Mouse (Mus musculus) ovary, postnatal 10 days (tissue): ENCODE results near the gene Smoc2.

Experiments
- DNase-seq: peaks from one replicate; pipeline ENCODE4 v3.0.0; 2022; ENCODE audit warnings: low spot score

Smoc2 gene

DNA sequence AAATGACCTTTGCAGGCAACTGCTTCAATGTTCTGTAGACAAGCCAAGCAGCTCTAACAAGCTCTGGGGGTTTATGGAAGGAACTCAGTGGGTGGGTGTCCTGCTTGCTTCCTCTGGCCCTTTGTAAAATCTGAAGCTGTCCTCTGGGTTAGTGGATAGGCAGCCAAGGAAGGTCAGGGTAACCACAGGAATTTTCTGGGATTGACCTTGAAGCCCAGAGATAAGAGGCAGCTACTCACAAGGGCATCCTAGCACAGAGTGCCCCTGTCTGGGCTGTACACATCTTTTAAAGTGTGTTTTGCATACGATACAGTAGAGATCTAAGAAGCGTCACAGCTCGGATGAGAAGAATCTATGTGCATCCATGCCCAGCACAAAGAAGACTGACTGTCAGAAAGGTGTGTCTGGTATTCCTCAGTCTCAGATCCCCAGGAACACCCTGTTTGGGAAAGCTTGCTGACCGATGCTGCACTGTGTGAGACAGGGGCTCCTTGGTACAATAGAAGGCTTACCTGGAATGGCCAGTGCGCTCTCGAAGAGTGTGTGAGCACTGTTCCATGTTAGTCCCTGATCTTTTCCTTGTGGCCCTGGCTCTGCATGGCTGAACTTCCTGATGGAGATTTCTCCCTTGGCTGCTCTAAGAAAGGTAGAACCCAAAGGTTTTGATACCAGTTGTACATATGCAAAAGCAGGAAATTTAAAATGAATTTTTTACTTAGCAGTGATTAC lies 69.9 kb downstream of the Smoc2 start:
- DNase-seq: no peak

DNA sequence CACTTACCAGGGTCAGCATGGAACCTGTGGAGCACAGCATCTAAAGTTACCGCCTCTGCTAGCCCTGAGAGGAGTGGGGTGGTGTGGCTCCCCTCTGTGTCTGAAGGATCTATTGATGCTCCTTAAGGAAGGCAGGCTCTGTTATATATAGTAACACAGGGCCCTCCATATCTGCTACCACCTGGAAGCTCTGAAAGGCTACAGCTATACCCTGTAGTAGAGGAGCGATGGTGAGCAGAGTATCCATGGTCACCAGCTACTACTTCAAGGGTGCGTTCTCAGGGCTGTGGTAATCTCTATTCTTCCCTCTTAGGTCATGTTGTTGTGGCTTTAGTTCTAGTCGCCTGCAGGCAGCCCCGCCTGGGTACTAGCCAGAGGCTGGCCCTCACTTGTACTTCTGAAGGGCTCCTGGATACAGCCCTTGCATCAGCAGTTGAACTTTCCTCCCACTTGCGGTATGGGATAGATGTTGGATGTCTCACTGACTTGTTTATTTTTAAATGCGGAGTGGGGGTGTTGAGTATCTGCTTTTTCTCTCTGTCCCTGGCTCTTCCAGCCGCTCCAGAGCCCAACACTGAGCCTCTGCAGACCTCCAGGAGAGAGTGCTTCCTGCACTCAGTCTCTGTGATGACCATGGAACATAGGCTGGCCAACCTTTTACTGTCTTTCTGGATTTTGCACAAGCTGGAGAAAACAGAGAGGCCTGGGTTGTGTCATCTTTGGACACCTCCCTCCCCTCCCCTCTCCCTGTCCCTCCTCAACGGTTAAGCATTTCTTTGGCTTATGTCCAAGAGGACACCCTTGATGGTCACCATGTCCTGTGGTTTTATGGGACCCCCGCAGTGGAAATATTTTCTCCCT lies 74.1 kb downstream of the Smoc2 start:
- DNase-seq: peak; percentile 15

DNA sequence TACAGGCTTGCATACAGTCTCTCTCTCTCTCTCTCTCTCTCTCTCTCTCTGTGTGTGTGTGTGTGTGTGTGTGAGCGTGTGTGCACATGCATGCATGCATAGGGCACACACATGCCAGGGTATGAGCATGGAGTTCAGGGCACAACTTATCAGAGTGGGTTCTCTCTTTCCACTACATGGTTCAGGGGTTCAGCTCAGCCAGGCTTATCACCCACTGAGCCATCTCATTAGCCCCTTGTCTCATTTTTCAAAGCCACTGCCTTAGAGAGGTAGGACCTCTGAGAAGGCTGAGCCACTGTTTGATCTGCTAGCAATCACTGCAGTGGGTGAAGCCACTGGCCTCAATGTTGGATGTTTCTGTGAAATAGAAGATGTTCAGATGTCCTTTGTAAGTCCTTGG lies 82.2 kb downstream of the Smoc2 start:
- DNase-seq: no peak

DNA sequence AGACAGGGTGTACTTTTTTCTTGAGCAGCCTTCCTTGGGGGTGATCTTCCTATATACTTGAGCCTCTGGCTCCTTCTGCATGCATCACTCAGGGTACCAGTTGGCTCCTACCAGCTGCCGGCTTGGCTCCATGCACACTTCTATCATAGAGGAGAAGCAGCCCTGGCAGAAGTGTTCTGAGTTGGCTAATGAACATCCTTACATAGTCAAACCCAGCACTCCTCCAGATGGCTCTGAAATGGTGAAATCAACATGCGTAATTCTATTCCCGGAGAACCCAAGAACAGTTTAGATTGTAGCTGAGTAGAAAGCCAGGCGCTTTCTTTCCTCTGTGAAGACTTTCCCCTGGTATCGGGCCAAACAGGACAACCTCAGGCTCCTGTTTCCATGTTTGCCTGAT lies 91.2 kb downstream of the Smoc2 start:
- no peak for DNase-seq

DNA sequence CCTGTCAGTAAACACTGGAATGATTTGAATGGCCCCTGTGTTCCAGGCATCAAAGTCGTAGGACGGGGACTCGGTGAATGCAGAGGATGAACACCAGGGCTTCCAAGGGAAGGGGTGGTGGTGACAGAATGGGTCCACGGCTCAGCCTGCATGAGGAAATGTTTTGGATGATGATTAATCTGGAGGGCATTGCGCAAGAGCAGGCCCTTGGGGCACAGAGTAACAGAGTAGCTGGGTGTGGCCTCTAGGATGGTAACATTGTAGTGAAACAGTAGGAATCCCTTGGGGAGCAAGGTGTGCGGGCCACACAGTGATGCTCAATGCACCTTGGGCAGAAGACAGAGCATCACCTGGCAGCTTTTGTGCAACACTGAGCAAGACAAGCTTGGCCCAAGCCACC lies 92.3 kb downstream of the Smoc2 start:
- no peak for DNase-seq

DNA sequence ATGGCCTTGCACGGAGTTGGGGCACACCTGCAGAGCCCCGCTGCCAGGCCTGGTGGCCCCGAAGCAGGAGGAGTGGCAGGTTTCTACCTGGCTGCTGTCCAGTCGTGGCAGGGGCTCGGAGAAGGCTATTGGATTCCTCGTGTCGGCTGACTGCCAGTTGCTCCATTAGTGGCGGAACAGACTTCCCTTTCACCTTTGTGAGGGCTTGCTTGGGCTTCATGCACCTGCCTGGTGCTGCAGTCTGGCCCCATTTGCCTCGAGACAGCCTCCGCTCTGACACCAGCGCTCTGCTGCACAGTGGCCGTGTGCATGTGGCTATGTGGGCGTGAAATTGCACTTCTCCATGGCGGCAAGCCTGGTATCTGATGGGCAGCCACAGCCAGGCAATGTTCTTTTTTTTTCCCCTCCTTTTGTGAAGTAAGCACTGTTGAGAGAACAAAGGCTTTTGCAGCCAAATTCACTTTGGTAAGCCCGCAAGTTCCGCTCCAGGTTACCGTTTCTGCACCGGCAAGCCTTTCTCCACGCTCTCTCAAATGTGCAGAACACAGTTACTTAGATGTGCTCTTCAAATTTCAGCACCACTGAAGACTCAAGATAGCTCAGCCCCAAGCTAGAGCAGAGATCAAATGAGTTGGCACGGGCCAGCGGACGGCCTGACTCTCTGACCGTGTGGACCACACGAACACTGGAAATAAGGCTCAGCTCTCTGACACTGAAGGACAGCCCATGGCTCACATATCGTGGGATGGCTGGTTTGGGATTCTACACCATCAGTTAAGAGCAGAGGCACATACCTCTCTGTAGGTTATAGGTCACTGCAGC lies 93.2 kb downstream of the Smoc2 start:
- no peak for DNase-seq

DNA sequence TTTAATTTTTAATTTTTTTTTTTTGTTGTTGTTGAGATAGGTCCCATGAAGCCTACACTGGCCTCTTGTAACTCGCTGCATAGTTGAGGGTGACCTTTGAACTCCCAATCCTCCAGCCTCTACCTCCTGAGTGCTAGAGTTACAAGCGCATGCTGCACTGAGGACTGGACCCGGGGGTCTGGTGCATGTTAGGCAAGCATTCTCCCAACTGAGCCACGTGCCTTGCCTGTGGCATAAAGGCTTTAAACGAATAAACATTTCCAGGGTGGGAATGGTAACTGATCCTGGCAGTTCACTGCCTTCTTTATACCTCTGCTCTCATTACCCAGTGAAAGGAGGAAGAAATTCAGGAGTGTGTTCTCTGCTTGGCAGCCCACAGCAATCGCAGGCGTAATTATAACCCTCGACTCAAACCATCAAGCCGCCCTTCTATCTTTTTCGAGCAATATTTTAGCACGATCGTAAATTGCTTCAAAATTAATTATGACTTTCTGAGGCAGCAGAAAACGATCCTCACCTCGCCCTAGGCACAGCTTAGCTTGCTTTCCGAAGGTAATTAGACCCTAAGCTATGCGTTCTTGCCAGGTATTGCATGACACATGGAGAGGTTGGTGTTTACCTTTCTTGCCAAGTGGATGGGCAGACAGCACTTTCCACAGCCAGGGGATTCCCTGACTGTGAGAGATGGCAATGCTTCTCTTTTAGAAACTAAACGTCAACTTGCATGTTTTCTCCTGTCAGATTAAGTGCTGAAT lies 99.6 kb downstream of the Smoc2 start:
- no peak for DNase-seq

DNA sequence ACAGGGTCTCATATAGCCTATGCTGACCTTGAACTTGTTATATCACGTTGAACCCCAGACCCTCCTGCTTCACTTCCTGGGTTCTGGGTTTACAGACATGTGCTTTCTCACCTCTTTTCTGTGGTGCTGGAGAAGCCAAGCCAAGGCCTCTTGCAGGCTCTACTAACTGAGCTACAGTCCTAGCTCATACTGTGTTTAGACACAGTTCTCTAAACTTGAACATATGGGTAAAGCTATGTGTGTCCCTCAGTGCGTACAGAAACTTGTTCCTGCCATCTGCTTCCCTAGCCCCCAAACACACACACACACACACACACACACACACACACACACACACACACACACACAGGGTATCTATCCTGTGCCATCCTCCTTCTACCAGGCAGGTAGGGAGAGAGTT lies 100.2 kb downstream of the Smoc2 start:
- DNase-seq: no peak

DNA sequence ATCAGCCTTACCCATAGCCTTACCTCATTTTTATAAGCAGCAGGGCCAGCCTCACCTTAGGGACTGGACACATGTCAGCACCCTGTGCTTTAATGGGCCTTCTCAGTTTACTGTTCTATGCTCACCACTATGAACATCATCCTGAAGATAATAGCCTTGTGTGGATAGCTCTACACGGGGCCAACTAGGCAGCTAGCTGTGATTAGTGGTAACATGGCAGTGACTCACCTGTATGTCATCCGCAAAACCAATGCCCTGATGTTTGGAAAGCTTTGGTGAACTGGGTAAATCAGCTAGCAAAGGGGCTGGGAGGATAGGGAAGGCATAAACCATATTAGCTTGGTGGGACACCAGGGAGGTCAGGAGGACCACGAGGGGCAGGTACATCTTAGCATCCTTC lies 100.7 kb downstream of the Smoc2 start:
- no peak for DNase-seq

DNA sequence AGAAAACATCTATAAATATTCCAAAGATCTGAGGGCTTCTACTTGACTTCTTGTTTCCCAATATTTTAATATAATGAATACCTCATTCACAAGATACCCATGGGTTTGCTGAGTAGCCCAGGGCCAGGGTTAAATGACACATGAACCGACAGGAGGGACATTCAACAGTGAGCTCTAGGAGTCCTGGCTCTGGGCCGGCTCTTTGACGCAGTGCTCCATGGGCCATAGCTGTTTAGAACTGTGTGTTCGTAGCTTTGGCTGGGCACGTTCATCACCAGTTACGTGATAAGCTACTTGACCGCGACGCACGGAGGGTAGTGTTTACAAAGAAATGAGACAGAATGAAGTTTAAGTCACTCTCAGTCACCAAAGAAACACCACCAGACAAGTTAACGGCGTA lies 101.2 kb downstream of the Smoc2 start:
- DNase-seq: no peak

DNA sequence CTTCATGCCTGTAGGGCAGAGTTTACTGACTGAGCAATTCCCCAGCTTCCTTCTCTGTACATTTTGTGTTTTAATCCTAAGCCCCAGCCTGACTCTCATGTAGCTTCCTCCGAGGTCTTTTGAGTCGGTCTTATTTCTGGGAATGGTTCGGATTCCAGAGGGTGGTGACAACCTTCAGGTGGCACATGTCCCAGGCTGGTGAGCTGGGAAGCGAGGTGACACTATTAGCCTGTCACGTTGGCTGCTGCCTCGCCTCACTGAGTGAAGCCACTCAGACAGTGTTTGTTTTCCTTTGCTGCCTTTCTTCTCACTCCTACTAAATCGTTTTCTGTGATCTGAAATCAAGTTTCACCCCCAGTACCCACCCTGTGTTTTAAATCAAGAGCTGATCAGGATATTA lies 102.2 kb downstream of the Smoc2 start:
- no peak for DNase-seq

DNA sequence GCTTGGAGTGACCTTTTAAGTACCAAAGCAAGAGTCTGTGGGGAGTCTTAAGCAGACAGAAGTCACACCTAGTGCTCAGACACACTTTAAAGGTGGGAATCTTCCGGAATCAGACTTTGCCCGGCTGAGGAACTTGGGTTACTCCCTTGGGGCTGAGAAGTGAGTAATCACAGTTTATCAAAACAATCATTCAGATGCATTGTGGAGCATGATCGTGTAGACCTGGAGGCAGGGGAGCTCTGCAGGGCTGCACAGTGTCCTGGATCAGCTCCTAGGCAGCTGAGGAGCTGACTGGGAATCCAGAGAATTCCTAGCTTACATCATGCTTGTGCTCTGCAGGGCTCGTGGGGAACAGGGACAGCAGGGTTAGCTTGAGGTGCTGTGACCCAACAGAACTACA lies 104.7 kb downstream of the Smoc2 start:
- no peak for DNase-seq

DNA sequence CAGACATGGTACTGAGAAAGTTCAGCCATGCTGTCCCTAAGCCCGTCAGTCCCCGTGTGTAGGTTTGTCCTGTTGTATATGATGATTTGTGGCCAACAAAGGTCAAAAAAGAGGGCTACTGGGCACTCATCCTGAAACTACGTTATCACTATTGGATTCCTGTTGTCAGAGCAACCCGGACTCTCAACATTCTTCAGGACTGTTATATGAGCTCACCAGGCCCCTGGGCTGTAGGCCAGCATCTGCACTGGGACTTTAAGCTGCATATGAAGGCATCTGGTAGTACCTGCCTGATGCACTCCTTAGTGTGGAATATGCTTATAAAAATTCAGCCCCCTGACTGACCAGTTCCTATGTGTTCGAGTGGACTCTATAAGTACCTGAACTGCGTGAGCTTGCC lies 105.7 kb downstream of the Smoc2 start:
- no peak for DNase-seq

DNA sequence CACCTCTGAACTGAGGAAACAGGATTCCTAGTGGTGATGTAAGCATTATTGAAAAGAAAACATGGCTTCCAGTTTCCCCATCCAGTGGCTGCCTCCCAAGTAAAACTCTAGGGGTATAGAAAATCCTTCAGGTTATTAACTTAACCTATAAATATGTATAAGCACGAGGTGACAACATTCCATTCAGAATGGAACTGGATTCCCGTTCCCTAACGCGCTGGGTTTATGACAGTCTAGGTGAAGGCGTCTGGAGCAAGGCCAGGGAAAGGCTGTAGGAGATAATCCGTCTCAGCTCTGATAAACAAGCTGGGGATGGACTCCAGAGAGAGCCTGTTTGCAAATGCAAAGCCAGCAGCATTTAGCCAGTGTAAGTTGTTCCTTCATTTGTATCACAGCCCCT lies 108.0 kb downstream of the Smoc2 start:
- DNase-seq: no peak

DNA sequence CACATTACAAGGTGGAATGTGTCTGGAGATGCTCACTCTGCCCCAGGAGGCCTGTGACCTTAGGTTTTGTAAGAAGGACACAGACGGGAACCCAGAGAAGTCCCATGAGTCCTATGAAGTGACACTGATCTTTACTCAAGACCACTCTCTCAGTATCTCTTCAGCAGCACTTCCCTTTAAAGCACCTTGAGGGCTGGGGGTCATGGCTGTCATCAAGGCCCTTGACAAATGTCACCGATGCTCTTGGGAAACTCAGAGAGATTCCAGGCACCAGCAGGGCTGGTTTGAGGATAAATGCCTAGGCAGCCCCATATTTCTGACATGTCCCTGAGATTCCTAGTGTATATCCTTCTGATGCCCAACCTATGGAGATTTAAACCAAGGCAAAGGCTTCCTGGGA lies 113.1 kb downstream of the Smoc2 start:
- DNase-seq: no peak

DNA sequence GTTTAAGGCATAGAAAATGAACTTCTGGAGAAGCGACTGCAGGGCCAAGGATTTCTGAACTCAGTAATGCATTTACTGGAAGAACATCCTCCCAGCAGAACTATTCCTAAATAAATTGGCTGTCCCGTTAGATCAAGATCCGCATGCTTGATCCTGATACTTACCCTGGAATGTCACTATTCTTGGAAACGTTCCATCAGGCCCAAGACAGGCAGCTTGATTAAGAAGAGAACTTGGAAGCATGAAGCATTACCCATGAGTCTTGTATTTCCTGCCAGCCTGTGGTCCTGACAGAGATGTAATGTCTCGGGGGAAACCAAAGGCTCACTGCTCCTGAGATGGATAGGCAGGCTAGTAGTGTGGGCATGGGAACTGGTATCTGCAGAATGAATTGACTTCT lies 115.6 kb downstream of the Smoc2 start:
- no peak for DNase-seq

DNA sequence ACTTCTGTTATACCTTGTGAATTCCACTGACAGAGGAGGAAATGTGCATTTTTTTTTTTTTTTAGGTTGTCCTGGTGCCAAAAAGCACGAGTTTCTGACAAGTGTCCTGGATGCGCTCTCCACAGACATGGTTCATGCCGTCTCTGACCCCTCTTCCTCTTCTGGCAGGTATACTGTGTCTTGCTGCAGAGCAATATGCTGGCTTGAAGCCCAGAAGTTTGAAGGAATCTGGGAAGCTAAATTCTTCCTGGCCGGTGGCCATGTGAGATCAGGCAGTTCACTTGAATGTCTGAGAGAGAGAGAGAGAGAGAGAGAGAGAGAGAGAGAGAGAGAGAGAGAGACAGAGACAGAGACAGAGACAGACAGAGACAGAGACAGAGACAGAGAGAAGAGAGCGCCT lies 118.2 kb downstream of the Smoc2 start:
- peak; percentile 10 for DNase-seq

DNA sequence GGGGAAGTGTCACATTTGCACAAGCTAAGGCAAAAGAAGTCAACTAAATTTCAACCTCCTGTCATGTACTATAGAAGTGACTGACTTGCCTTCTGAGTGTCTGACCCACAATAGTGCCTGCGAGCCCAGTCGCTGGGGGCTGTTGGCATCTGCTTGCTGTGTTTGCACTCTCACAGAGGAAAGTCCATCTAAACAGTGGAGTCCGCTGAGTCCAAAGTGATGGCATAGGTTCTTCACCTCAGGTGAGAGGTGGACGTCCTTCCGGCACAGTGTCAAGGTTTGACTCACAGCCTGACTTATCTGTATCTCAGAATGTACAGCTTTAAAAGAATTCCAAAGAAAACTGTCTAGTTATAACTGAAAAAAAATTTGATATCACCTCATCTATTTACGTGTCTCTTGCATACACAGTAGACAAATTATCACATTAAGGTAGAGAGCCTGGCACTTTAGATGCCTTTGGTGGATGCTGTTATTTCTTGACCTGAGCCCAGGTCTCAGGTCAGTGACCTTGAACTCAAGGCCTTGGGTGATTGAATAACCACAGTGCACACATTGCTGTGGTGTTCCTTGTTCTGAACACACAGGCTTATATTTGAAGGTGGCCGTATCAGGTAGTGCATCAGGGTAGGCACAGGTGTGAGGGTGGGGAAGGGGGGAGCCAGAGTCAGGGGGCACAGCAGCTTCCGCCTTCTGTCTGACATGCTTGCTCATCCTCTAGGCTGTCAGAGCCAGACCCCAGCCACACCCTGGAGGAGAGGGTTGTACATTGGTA lies 119.5 kb downstream of the Smoc2 start:
- DNase-seq: no peak

DNA sequence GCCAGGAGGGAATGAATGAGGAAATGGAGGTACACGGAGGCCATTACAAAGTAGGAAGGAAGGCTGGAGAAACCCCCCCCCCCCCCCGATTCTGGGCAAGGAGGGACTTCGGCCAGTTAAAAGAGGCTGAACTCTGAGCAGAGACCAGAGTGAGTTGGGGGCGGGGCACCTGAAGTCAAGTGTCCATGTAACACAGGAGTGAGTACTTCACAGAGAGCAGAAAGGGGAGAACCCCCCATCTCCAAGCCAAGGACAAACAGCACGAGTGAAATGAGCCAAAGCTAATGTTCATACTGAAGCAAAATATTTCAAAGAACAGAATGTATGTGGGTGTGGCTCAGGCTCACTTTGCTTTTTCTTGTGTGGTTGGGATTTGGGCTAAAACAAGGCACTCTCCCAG lies 121.7 kb downstream of the Smoc2 start:
- DNase-seq: no peak

DNA sequence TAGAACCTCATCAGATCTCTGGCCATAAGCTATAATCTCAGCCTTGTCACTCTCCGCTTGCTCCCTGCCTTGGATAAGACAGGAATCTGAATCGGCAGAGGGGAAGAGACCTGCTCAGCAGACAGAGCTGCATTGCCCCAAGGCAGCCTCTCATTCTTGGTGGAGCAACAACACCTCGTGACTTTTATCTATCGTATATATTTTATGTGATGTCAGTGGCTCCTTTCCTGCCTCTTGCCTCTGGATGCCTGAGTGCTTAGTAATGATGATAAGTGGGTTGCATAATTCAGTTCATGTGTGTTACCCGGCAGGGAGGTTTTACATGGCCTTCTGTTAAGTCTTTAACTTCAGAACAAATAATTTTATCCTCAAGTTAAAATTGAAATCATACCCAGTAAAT lies 128.6 kb downstream of the Smoc2 start:
- DNase-seq: no peak

DNA sequence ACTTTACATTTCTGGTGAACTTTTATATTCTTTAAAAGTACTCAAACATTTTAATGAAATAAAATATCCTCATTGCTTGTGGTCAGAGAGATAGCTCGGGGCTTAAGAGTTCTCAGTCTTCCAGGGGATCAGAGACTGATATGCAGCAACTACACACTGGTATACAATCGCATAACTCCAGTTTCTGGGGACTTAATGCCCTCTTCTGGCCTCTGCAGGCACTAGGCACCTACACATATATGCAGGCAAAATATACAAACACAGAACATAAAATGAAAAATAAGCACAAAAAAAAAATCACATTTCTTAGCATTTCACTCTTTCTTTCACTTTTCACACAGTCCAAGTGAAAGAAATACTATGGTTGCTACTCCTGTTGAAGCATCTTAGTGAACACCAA lies 133.2 kb downstream of the Smoc2 start:
- DNase-seq: no peak
